Mouse (Mus musculus): ENCODE results near the gene Fam171a1. TPM values are rescaled to one million over a fixed set of nuclear protein-coding genes. Genes with fewer than 3 reads are reported as not detected.

Fam171a1 gene
- polyA plus RNA-seq, 1 experiment = 21.7 TPM

- no peaks in the 10 kb centered on the region for H3K27me3 ChIP-seq (replicated peaks; ENCODE audit: control insufficient read depth, insufficient read depth, low read length)
- no peak for TF ChIP-seq CTCF (conservative IDR thresholded peaks at IDR 0.05; ENCODE audit: insufficient read depth, insufficient read length, low read depth, low read length)
- 0 out of 2 replicates have a peak overlapping the region, but pooled peaks have one; percentile 40 for H3K27ac ChIP-seq (ENCODE audit: insufficient read depth, low read depth, low read length)
- H3K4me1 ChIP-seq (ENCODE audit: control insufficient read depth, insufficient read depth, low read length) = peaks cover 3% of the 10 kb centered on the region; the same call in 1 of the 2 replicates
- 35% methylated on average over 6 of the region's 6 CpGs for WGBS
- DNase-seq = peak; percentile 77
- no peak overlapping the region for H3K4me3 ChIP-seq (ENCODE audit: insufficient read depth, low read depth, low read length)
- H3K36me3 ChIP-seq (ENCODE audit: control insufficient read depth, insufficient read depth, low read length) = no peaks in the 10 kb centered on the region
These were observed 33.6 kb downstream of the Fam171a1 start for GRCm38 (mm10) chr2:3147550-3148157.

- TF ChIP-seq POLR2A (IDR thresholded peaks at IDR 0.05; ENCODE audit: low read depth, low read length) = no peak
- TF ChIP-seq CTCF (conservative IDR thresholded peaks at IDR 0.05; ENCODE audit: insufficient read depth, insufficient read length, low read depth, low read length) = no peak
- no peak overlapping the region for H3K4me3 ChIP-seq (ENCODE audit: insufficient read depth, low read depth, low read length)
- no peaks in the 10 kb centered on the region for H3K27me3 ChIP-seq (replicated peaks; ENCODE audit: control insufficient read depth, insufficient read depth, low read length)
- peak; percentile 40 for DNase-seq
- WGBS = 77% methylated on average over 8 of the region's 8 CpGs
- H3K36me3 ChIP-seq (ENCODE audit: control insufficient read depth, insufficient read depth, low read length) = no peaks in the 10 kb centered on the region
- H3K4me1 ChIP-seq (ENCODE audit: control insufficient read depth, insufficient read depth, low read length) = peaks cover 5% of the 10 kb centered on the region; the same call in 1 of the 2 replicates
- no peak overlapping the region for H3K27ac ChIP-seq (ENCODE audit: insufficient read depth, low read depth, low read length)
These were observed 34.7 kb downstream of the Fam171a1 start for GRCm38 (mm10) chr2:3148731-3149130.

GRCm38 (mm10) chr2:3150324-3150723, 36.3 kb downstream of the Fam171a1 start:
- peaks cover 5% of the 10 kb centered on the region; the same call in 1 of the 2 replicates for H3K4me1 ChIP-seq (ENCODE audit: control insufficient read depth, insufficient read depth, low read length)
- H3K27me3 ChIP-seq (replicated peaks; ENCODE audit: control insufficient read depth, insufficient read depth, low read length) = no peaks in the 10 kb centered on the region
- no peak overlapping the region for H3K4me3 ChIP-seq (ENCODE audit: insufficient read depth, low read depth, low read length)
- TF ChIP-seq CTCF (conservative IDR thresholded peaks at IDR 0.05; ENCODE audit: insufficient read depth, insufficient read length, low read depth, low read length) = no peak
- no peak for TF ChIP-seq POLR2A (IDR thresholded peaks at IDR 0.05; ENCODE audit: low read depth, low read length)
- H3K27ac ChIP-seq (ENCODE audit: insufficient read depth, low read depth, low read length) = no peak overlapping the region
- no peak for DNase-seq
- WGBS = 48% methylated on average over 5 of the region's 5 CpGs
- no peaks in the 10 kb centered on the region for H3K36me3 ChIP-seq (ENCODE audit: control insufficient read depth, insufficient read depth, low read length)

GRCm38 (mm10) chr2:3151336-3151735, 37.3 kb downstream of the Fam171a1 start:
- Histone ChIP-seq H3K27ac (ENCODE audit: insufficient read depth, low read depth, low read length) (no peak overlapping the region), H3K36me3 (ENCODE audit: control insufficient read depth, insufficient read depth, low read length) (no peaks in the 10 kb centered on the region), H3K4me1 (ENCODE audit: control insufficient read depth, insufficient read depth, low read length) (peaks cover 7% of the 10 kb centered on the region; the same call in 1 of the 2 replicates), H3K27me3 (replicated peaks; ENCODE audit: control insufficient read depth, insufficient read depth, low read length) (no peaks in the 10 kb centered on the region), H3K4me3 (ENCODE audit: insufficient read depth, low read depth, low read length) (no peak overlapping the region)
- 40% methylated on average over 3 of the region's 3 CpGs for WGBS
- no peak for TF ChIP-seq CTCF (conservative IDR thresholded peaks at IDR 0.05; ENCODE audit: insufficient read depth, insufficient read length, low read depth, low read length)
- no peak for TF ChIP-seq POLR2A (IDR thresholded peaks at IDR 0.05; ENCODE audit: low read depth, low read length)
- no peak for DNase-seq

GRCm38 (mm10) chr2:3154091-3154665, 40.2 kb downstream of the Fam171a1 start:
- 96% methylated on average over 1 of the region's 1 CpGs for WGBS
- no peak for DNase-seq
- no peak overlapping the region for H3K4me3 ChIP-seq (ENCODE audit: insufficient read depth, low read depth, low read length)
- H3K27ac ChIP-seq (ENCODE audit: insufficient read depth, low read depth, low read length) = no peak overlapping the region
- no peaks in the 10 kb centered on the region for H3K27me3 ChIP-seq (replicated peaks; ENCODE audit: control insufficient read depth, insufficient read depth, low read length)
- TF ChIP-seq CTCF (conservative IDR thresholded peaks at IDR 0.05; ENCODE audit: insufficient read depth, insufficient read length, low read depth, low read length) (no peak), POLR2A (IDR thresholded peaks at IDR 0.05; ENCODE audit: low read depth, low read length) (no peak)
- H3K4me1 ChIP-seq (ENCODE audit: control insufficient read depth, insufficient read depth, low read length) = peaks cover 20% of the 10 kb centered on the region
- H3K36me3 ChIP-seq (ENCODE audit: control insufficient read depth, insufficient read depth, low read length) = no peaks in the 10 kb centered on the region

- WGBS = 72% methylated on average over 2 of the region's 2 CpGs
- Histone ChIP-seq H3K27me3 (replicated peaks; ENCODE audit: control insufficient read depth, insufficient read depth, low read length) (no peaks in the 10 kb centered on the region), H3K4me3 (ENCODE audit: insufficient read depth, low read depth, low read length) (no peak overlapping the region), H3K27ac (ENCODE audit: insufficient read depth, low read depth, low read length) (no peak overlapping the region), H3K4me1 (ENCODE audit: control insufficient read depth, insufficient read depth, low read length) (peaks cover 20% of the 10 kb centered on the region), H3K36me3 (ENCODE audit: control insufficient read depth, insufficient read depth, low read length) (no peaks in the 10 kb centered on the region)
- no peak for TF ChIP-seq CTCF (conservative IDR thresholded peaks at IDR 0.05; ENCODE audit: insufficient read depth, insufficient read length, low read depth, low read length)
- no peak for TF ChIP-seq POLR2A (IDR thresholded peaks at IDR 0.05; ENCODE audit: low read depth, low read length)
- no peak for DNase-seq
These were observed 41.0 kb downstream of the Fam171a1 start for GRCm38 (mm10) chr2:3154986-3155385.

- 63% methylated on average over 3 of the region's 3 CpGs for WGBS
- no peak for DNase-seq
- Histone ChIP-seq H3K4me3 (ENCODE audit: insufficient read depth, low read depth, low read length) (no peak overlapping the region), H3K27ac (ENCODE audit: insufficient read depth, low read depth, low read length) (0 out of 2 replicates have a peak overlapping the region, but pooled peaks have one; percentile 35), H3K27me3 (replicated peaks; ENCODE audit: control insufficient read depth, insufficient read depth, low read length) (no peaks in the 10 kb centered on the region), H3K4me1 (ENCODE audit: control insufficient read depth, insufficient read depth, low read length) (peaks cover 32% of the 10 kb centered on the region), H3K36me3 (ENCODE audit: control insufficient read depth, insufficient read depth, low read length) (no peaks in the 10 kb centered on the region)
- no peak for TF ChIP-seq CTCF (conservative IDR thresholded peaks at IDR 0.05; ENCODE audit: insufficient read depth, insufficient read length, low read depth, low read length)
- no peak for TF ChIP-seq POLR2A (IDR thresholded peaks at IDR 0.05; ENCODE audit: low read depth, low read length)
These were observed 43.0 kb downstream of the Fam171a1 start for GRCm38 (mm10) chr2:3157030-3157429.
